Mouse (Mus musculus) liver, embryonic 14.5 days (tissue): ENCODE results near the gene Rab43.

Source experiments
- CTCF ChIP-seq: IDR thresholded peaks from 2 replicates; pipeline ENCODE4 v1.5.1; 2016; ENCODE audit warnings: antibody characterized with exemption, low read depth, control low read depth
- EP300 ChIP-seq: IDR thresholded peaks from 2 replicates; pipeline ENCODE4 v1.6.1; 2016; ENCODE audit warnings: antibody characterized with exemption, low read depth

- no peak for TF ChIP-seq CTCF
- TF ChIP-seq EP300 = no peak
These were observed 37.1 kb downstream of the Rab43 start for GRCm38 (mm10) chr6:87774909-87775308.
